Mouse (Mus musculus) forebrain, embryonic 13.5 days (tissue): ENCODE results near the gene Pi4k2a. TPM values are rescaled to one million over a fixed set of nuclear protein-coding genes. Genes with fewer than 3 reads are reported as not detected.

Source experiments
- ATAC-seq: fragments of 200-750 bp; cut with Nextera tagmentation; 2 replicates; pipeline ENCODE4 v1.8.0; 2017
- H3K27ac ChIP-seq: fragments of 300-500 bp; sonication (generic); 2 replicates; pipeline ENCODE4 v1.5.1; 2015; ENCODE audit warnings: inconsistent platforms, mild to moderate bottlenecking, moderate library complexity
- H3K27me3 ChIP-seq: fragments of 300-500 bp; sonication (generic); 2 replicates; pipeline ENCODE4 v1.6.1; 2015; ENCODE audit warnings: mild to moderate bottlenecking, inconsistent platforms
- H3K36me3 ChIP-seq: fragments of 300-500 bp; sonication (generic); 2 replicates; pipeline ENCODE4 v1.6.1; 2015; ENCODE audit warnings: mild to moderate bottlenecking, inconsistent platforms; ENCODE audit not compliant: poor library complexity, severe bottlenecking
- H3K4me1 ChIP-seq: fragments of 300-500 bp; sonication (generic); 2 replicates; pipeline ENCODE4 v1.6.1; 2015; ENCODE audit warnings: inconsistent platforms
- H3K4me2 ChIP-seq: fragments of 300-500 bp; sonication (generic); 2 replicates; pipeline ENCODE4 v1.6.1; 2015; ENCODE audit warnings: inconsistent platforms, mild to moderate bottlenecking, moderate library complexity
- H3K4me3 ChIP-seq: fragments of 300-500 bp; sonication (generic); 2 replicates; pipeline ENCODE4 v1.5.1; 2015; ENCODE audit warnings: mild to moderate bottlenecking, inconsistent platforms
- H3K9ac ChIP-seq: fragments of 300-500 bp; sonication (generic); 2 replicates; pipeline ENCODE4 v1.6.1; 2015; ENCODE audit warnings: mild to moderate bottlenecking, inconsistent platforms
- H3K9me3 ChIP-seq: fragments of 300-500 bp; sonication (generic); replicated peaks from 2 replicates; pipeline ENCODE4 v1.6.1; 2016; ENCODE audit warnings: inconsistent platforms
- WGBS: fragments of 180-500 bp; shearing (Covaris S2); methylation state at CpG from one replicate; pipeline ENCODE4 v1.1.7; 2015; 5-methylcytosine and 5-hydroxymethylcytosine counted together
- polyA plus RNA-seq: library from polyadenylated mRNA; unstranded; fragments of >200 nt; fragmentation: Nextera tagmentation; extraction: Ambion mirVana; gene quantifications from 2 replicates; pipeline ENCODE4 v1.2.1, GENCODE M21; 2015

Pi4k2a gene
- polyA plus RNA-seq, 1 experiment from 2014 or later: 21.7 TPM

GRCm38 (mm10) chr19:42126219-42126605, 35.9 kb downstream of the Pi4k2a start:
- Histone ChIP-seq H3K4me1 (peaks cover 24% of the 10 kb centered on the region), H3K9ac (no peak overlapping the region), H3K36me3 (peaks cover 35% of the 10 kb centered on the region), H3K27ac (no peak overlapping the region), H3K27me3 (peaks cover 8% of the 10 kb centered on the region; the same call in 1 of the 2 replicates), H3K9me3 (no peaks in the 10 kb centered on the region), H3K4me3 (no peak overlapping the region), H3K4me2 (no peak overlapping the region)
- ATAC-seq: no peak
- 93% methylated on average over 6 of the region's 6 CpGs for WGBS

GRCm38 (mm10) chr19:42127024-42127423, 36.8 kb downstream of the Pi4k2a start:
- 90% methylated on average over 5 of the region's 5 CpGs for WGBS
- Histone ChIP-seq H3K27me3 (peaks cover 8% of the 10 kb centered on the region; the same call in 1 of the 2 replicates), H3K4me2 (no peak overlapping the region), H3K9ac (no peak overlapping the region), H3K9me3 (no peaks in the 10 kb centered on the region), H3K36me3 (peaks cover 29% of the 10 kb centered on the region), H3K4me1 (peaks cover 24% of the 10 kb centered on the region), H3K27ac (no peak overlapping the region), H3K4me3 (no peak overlapping the region)
- no peak for ATAC-seq

GRCm38 (mm10) chr19:42128052-42128740, 37.9 kb downstream of the Pi4k2a start:
- 3% methylated on average over 23 of the region's 23 CpGs for WGBS
- H3K4me3 ChIP-seq: peak overlapping the region; percentile 60
- H3K9me3 ChIP-seq: no peaks in the 10 kb centered on the region
- H3K4me1 ChIP-seq: peaks cover 24% of the 10 kb centered on the region
- peaks cover 21% of the 10 kb centered on the region for H3K36me3 ChIP-seq
- peak overlapping the region; percentile 85 for H3K4me2 ChIP-seq
- peaks cover 8% of the 10 kb centered on the region; the same call in 1 of the 2 replicates for H3K27me3 ChIP-seq
- no peak; the same call in none of the 2 replicates for ATAC-seq
- peak overlapping the region; percentile 68 for H3K9ac ChIP-seq
- 0 out of 2 replicates have a peak overlapping the region, but pooled peaks have one; percentile 27 for H3K27ac ChIP-seq

- WGBS: under 1% methylated on average over 54 of the region's 54 CpGs
- Histone ChIP-seq H3K4me1 (peaks cover 24% of the 10 kb centered on the region), H3K9me3 (no peaks in the 10 kb centered on the region), H3K4me3 (peak within 1 kb of the TSS; percentile 60), H3K27me3 (peaks cover 8% of the 10 kb centered on the region; the same call in 1 of the 2 replicates), H3K36me3 (peaks cover 13% of the 10 kb centered on the region), H3K27ac (peak within 1 kb of the TSS; percentile 60), H3K9ac (peak within 1 kb of the TSS; percentile 68), H3K4me2 (peak within 1 kb of the TSS; percentile 85)
- peak; percentile 98 for ATAC-seq
These were observed 38.7 kb downstream of the Pi4k2a start, which contains the start of gene Avpi1 for GRCm38 (mm10) chr19:42128787-42129508. Gene Avpi1 (minus strand): TSS chr19:42129059.

- no peak; the same call in 1 of the 2 replicates for ATAC-seq
- peaks cover 7% of the 10 kb centered on the region for H3K36me3 ChIP-seq
- no peaks in the 10 kb centered on the region for H3K9me3 ChIP-seq
- WGBS: 14% methylated on average over 14 of the region's 14 CpGs
- H3K4me3 ChIP-seq: peak overlapping the region; percentile 60
- peak overlapping the region; percentile 85 for H3K4me2 ChIP-seq
- peaks cover 24% of the 10 kb centered on the region for H3K4me1 ChIP-seq
- H3K27ac ChIP-seq: peak overlapping the region; percentile 60
- peaks cover 8% of the 10 kb centered on the region; the same call in 1 of the 2 replicates for H3K27me3 ChIP-seq
- H3K9ac ChIP-seq: peak overlapping the region; percentile 38
These were observed 39.4 kb downstream of the Pi4k2a start for GRCm38 (mm10) chr19:42129509-42130293.

GRCm38 (mm10) chr19:42130294-42130606, 40.0 kb downstream of the Pi4k2a start:
- H3K36me3 ChIP-seq: peaks cover 2% of the 10 kb centered on the region; the same call in 1 of the 2 replicates
- peaks cover 8% of the 10 kb centered on the region; the same call in 1 of the 2 replicates for H3K27me3 ChIP-seq
- WGBS: 66% methylated on average over 3 of the region's 3 CpGs
- no peaks in the 10 kb centered on the region for H3K9me3 ChIP-seq
- ATAC-seq: no peak
- H3K27ac ChIP-seq: peak overlapping the region; percentile 6; the same call in 1 of the 2 replicates
- no peak overlapping the region; the same call in 1 of the 2 replicates for H3K4me2 ChIP-seq
- no peak overlapping the region for H3K4me3 ChIP-seq
- H3K9ac ChIP-seq: no peak overlapping the region
- peaks cover 24% of the 10 kb centered on the region for H3K4me1 ChIP-seq

GRCm38 (mm10) chr19:42131101-42131500, 40.8 kb downstream of the Pi4k2a start:
- no peak overlapping the region for H3K4me2 ChIP-seq
- no peak overlapping the region for H3K9ac ChIP-seq
- ATAC-seq: no peak
- H3K27ac ChIP-seq: no peak overlapping the region
- no peaks in the 10 kb centered on the region for H3K9me3 ChIP-seq
- WGBS: 81% methylated on average over 5 of the region's 5 CpGs
- H3K36me3 ChIP-seq: no peaks in the 10 kb centered on the region
- H3K27me3 ChIP-seq: peaks cover 8% of the 10 kb centered on the region; the same call in 1 of the 2 replicates
- H3K4me1 ChIP-seq: peaks cover 27% of the 10 kb centered on the region
- no peak overlapping the region for H3K4me3 ChIP-seq

GRCm38 (mm10) chr19:42135070-42135469, 44.8 kb downstream of the Pi4k2a start:
- Histone ChIP-seq H3K36me3 (no peaks in the 10 kb centered on the region), H3K9ac (no peak overlapping the region), H3K27ac (no peak overlapping the region), H3K4me3 (no peak overlapping the region), H3K4me1 (peaks cover 10% of the 10 kb centered on the region), H3K4me2 (no peak overlapping the region), H3K27me3 (no peaks in the 10 kb centered on the region), H3K9me3 (no peaks in the 10 kb centered on the region)
- no peak for ATAC-seq

- ATAC-seq: no peak
- Histone ChIP-seq H3K4me3 (no peak overlapping the region), H3K4me2 (no peak overlapping the region), H3K4me1 (peaks cover 6% of the 10 kb centered on the region; the same call in 1 of the 2 replicates), H3K9ac (no peak overlapping the region), H3K27me3 (no peaks in the 10 kb centered on the region), H3K27ac (no peak overlapping the region), H3K36me3 (no peaks in the 10 kb centered on the region), H3K9me3 (no peaks in the 10 kb centered on the region)
- 19% methylated on average over 5 of the region's 5 CpGs for WGBS
These were observed 45.9 kb downstream of the Pi4k2a start for GRCm38 (mm10) chr19:42136126-42136525.

GRCm38 (mm10) chr19:42137167-42137672, 47.0 kb downstream of the Pi4k2a start:
- H3K9me3 ChIP-seq: no peaks in the 10 kb centered on the region
- no peak overlapping the region for H3K4me3 ChIP-seq
- H3K27ac ChIP-seq: no peak overlapping the region
- WGBS: 89% methylated on average over 4 of the region's 4 CpGs
- H3K4me1 ChIP-seq: peaks cover 6% of the 10 kb centered on the region; the same call in 1 of the 2 replicates
- H3K9ac ChIP-seq: no peak overlapping the region
- H3K36me3 ChIP-seq: no peaks in the 10 kb centered on the region
- no peak overlapping the region for H3K4me2 ChIP-seq
- no peak for ATAC-seq
- no peaks in the 10 kb centered on the region for H3K27me3 ChIP-seq

GRCm38 (mm10) chr19:42138517-42139285, 48.4 kb downstream of the Pi4k2a start:
- Histone ChIP-seq H3K27ac (no peak overlapping the region), H3K9ac (no peak overlapping the region), H3K36me3 (no peaks in the 10 kb centered on the region), H3K4me3 (no peak overlapping the region), H3K4me1 (peaks cover 6% of the 10 kb centered on the region; the same call in 1 of the 2 replicates), H3K9me3 (no peaks in the 10 kb centered on the region), H3K4me2 (no peak overlapping the region), H3K27me3 (no peaks in the 10 kb centered on the region)
- ATAC-seq: no peak
- WGBS: 93% methylated on average over 15 of the region's 15 CpGs
